Mouse (Mus musculus): ENCODE data around the gene Lrfn3. TPM values are rescaled to one million over a fixed set of nuclear protein-coding genes. Genes with fewer than 3 reads are reported as not detected.
A peak's percentile ranks its signal among the peaks of the same experiment; 100 is the strongest.

Gene Lrfn3
- 2.5 and 3.0 TPM in 2 replicates for polyA plus RNA-seq (2015; fragmentation: Nextera tagmentation; extraction: Ambion mirVana)

DNA sequence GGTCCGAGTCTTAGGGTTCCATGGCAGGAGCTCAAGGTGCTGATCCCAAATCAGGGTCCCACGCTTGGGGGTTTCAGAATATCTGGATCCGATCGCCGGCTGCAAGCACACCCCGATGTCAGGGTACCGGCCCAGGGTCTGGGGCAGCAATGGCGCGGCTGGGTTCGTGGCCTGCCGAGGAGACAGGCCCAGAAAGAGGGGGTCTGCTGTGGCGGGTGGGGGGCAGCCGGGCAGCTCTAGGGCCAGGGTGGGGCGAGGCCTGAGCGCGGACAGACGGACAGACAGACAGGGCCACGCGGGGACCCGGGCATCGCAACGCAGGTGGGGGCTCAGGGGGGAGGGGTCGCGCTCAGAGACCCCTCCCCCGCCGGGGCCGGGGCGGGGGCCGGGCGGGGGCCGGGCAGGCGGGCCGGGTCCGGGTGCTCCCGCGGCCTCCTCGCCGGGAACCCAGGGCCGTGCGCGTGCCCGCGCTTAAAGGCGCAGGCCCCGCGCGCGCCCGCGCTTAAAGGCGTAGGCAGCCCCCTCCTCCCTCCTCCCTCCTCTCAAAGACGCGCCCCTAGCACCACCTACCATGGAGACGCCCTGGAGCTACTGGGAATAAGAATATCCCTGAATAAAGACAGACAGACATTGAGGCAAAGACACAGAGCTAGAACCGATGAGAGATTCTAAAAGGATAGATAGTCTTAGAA, at the start of gene Lrfn3:
Gene Lrfn3 (minus strand): TSS at position 121 of the 692 bp plus-strand sequence.
- ATAC-seq, result peak; percentile 54
- no peak within 1 kb of the TSS; the same call in 1 of the 2 replicates for H3K27ac ChIP-seq (ENCODE audit: low read length)
- WGBS, result 1% methylated on average over 43 of the region's 55 CpGs
- peak within 1 kb of the TSS; percentile 89 for H3K4me2 ChIP-seq (ENCODE audit: low read depth, low read length)
- no peaks in the 10 kb centered on the region for H3K9me3 ChIP-seq (ENCODE audit: control insufficient read depth, low read length)
- H3K36me3 ChIP-seq (ENCODE audit: control insufficient read depth, insufficient read depth, low read length), result no peaks in the 10 kb centered on the region
- no peaks in the 10 kb centered on the region for H3K27me3 ChIP-seq (replicated peaks; ENCODE audit: control insufficient read depth, insufficient read depth, low read length)
- peaks cover 33% of the 10 kb centered on the region for H3K4me1 ChIP-seq (ENCODE audit: control insufficient read depth, insufficient read depth, low read length)
- peak within 1 kb of the TSS; percentile 67 for H3K4me3 ChIP-seq (ENCODE audit: low read length)
- peak within 1 kb of the TSS; percentile 82 for H3K9ac ChIP-seq (ENCODE audit: low read depth, low read length)

GRCm38 (mm10) chr7:30411023-30411422, 48.5 kb upstream of the Lrfn3 start:
- 82% methylated on average over 3 of the region's 3 CpGs for WGBS
- H3K27ac ChIP-seq (ENCODE audit: low read length), result no peak overlapping the region
- no peak overlapping the region for H3K9ac ChIP-seq (ENCODE audit: low read depth, low read length)
- H3K27me3 ChIP-seq (replicated peaks; ENCODE audit: control insufficient read depth, insufficient read depth, low read length), result no peaks in the 10 kb centered on the region
- no peaks in the 10 kb centered on the region for H3K36me3 ChIP-seq (ENCODE audit: control insufficient read depth, insufficient read depth, low read length)
- no peaks in the 10 kb centered on the region for H3K9me3 ChIP-seq (ENCODE audit: control insufficient read depth, low read length)
- H3K4me1 ChIP-seq (ENCODE audit: control insufficient read depth, insufficient read depth, low read length), result no peaks in the 10 kb centered on the region
- ATAC-seq, result no peak
- no peak overlapping the region for H3K4me3 ChIP-seq (ENCODE audit: low read length)
- no peak overlapping the region for H3K4me2 ChIP-seq (ENCODE audit: low read depth, low read length)

GRCm38 (mm10) chr7:30409789-30410188, 47.2 kb upstream of the Lrfn3 start:
- ATAC-seq, result no peak
- no peak overlapping the region for H3K4me2 ChIP-seq (ENCODE audit: low read depth, low read length)
- no peaks in the 10 kb centered on the region for H3K36me3 ChIP-seq (ENCODE audit: control insufficient read depth, insufficient read depth, low read length)
- no peaks in the 10 kb centered on the region for H3K9me3 ChIP-seq (ENCODE audit: control insufficient read depth, low read length)
- WGBS, result 48% methylated on average over 2 of the region's 2 CpGs
- no peak overlapping the region for H3K4me3 ChIP-seq (ENCODE audit: low read length)
- no peak overlapping the region for H3K27ac ChIP-seq (ENCODE audit: low read length)
- no peaks in the 10 kb centered on the region for H3K27me3 ChIP-seq (replicated peaks; ENCODE audit: control insufficient read depth, insufficient read depth, low read length)
- H3K9ac ChIP-seq (ENCODE audit: low read depth, low read length), result no peak overlapping the region
- H3K4me1 ChIP-seq (ENCODE audit: control insufficient read depth, insufficient read depth, low read length), result no peaks in the 10 kb centered on the region

DNA sequence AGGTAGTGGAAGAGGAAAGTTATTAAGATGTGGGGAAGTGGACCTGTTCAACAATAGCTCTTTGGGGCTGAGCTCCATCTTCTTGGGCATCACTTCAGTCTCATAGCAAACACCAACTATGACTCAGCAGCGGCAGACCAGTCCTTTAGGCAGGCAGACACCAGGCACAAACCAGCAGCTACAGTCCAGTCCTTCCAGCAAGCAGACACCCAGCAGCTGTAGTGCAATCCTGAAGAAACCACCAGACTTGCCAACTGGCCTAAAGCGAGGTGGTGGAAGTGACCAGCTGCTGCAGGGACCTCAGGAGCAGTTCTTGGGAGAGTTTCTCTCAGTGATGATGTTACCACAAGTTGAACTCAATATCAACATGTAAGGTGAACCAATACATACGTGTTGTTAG, 46.1 kb upstream of the Lrfn3 start:
- Histone ChIP-seq H3K9ac (ENCODE audit: low read depth, low read length) (no peak overlapping the region), H3K27ac (ENCODE audit: low read length) (no peak overlapping the region), H3K9me3 (ENCODE audit: control insufficient read depth, low read length) (no peaks in the 10 kb centered on the region), H3K27me3 (replicated peaks; ENCODE audit: control insufficient read depth, insufficient read depth, low read length) (no peaks in the 10 kb centered on the region), H3K4me1 (ENCODE audit: control insufficient read depth, insufficient read depth, low read length) (no peaks in the 10 kb centered on the region), H3K36me3 (ENCODE audit: control insufficient read depth, insufficient read depth, low read length) (no peaks in the 10 kb centered on the region), H3K4me2 (ENCODE audit: low read depth, low read length) (no peak overlapping the region), H3K4me3 (ENCODE audit: low read length) (no peak overlapping the region)
- WGBS, result 81% methylated on average over 3 of the region's 3 CpGs
- ATAC-seq, result no peak

DNA sequence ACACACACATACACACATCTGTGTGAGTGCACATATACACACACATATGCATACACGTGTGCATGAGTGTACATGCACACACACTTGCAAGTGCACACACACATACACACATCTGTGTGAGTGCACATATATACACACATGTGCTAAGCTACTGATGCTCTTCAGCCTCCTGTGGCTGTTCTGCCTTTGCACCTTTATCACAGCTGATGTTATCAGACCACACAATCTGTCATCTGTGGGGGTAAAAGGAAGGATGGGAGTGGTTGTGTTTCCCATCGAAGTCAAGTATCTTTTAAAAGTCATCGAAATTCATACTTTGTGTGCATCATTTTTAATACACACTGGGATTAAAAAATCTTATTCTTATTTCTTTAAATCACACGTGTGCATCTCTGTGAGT, 39.8 kb upstream of the Lrfn3 start:
- H3K9ac ChIP-seq (ENCODE audit: low read depth, low read length), result no peak overlapping the region
- no peak overlapping the region for H3K4me2 ChIP-seq (ENCODE audit: low read depth, low read length)
- no peaks in the 10 kb centered on the region for H3K9me3 ChIP-seq (ENCODE audit: control insufficient read depth, low read length)
- no peak for ATAC-seq
- H3K27ac ChIP-seq (ENCODE audit: low read length), result no peak overlapping the region
- H3K27me3 ChIP-seq (replicated peaks; ENCODE audit: control insufficient read depth, insufficient read depth, low read length), result no peaks in the 10 kb centered on the region
- H3K4me3 ChIP-seq (ENCODE audit: low read length), result no peak overlapping the region
- no peaks in the 10 kb centered on the region for H3K36me3 ChIP-seq (ENCODE audit: control insufficient read depth, insufficient read depth, low read length)
- 0 out of 2 replicates have a peak, but pooled peaks cover 2% of the 10 kb centered on the region for H3K4me1 ChIP-seq (ENCODE audit: control insufficient read depth, insufficient read depth, low read length)
- 72% methylated on average over 4 of the region's 4 CpGs for WGBS

- Histone ChIP-seq H3K4me1 (ENCODE audit: control insufficient read depth, insufficient read depth, low read length) (0 out of 2 replicates have a peak, but pooled peaks cover 2% of the 10 kb centered on the region), H3K36me3 (ENCODE audit: control insufficient read depth, insufficient read depth, low read length) (no peaks in the 10 kb centered on the region), H3K27ac (ENCODE audit: low read length) (no peak overlapping the region), H3K4me2 (ENCODE audit: low read depth, low read length) (no peak overlapping the region), H3K4me3 (ENCODE audit: low read length) (no peak overlapping the region), H3K9me3 (ENCODE audit: control insufficient read depth, low read length) (no peaks in the 10 kb centered on the region), H3K9ac (ENCODE audit: low read depth, low read length) (no peak overlapping the region), H3K27me3 (replicated peaks; ENCODE audit: control insufficient read depth, insufficient read depth, low read length) (no peaks in the 10 kb centered on the region)
- no peak for ATAC-seq
- WGBS, result 48% methylated on average over 7 of the region's 7 CpGs
Observed at GRCm38 (mm10) chr7:30399671-30400070, 37.1 kb upstream of the Lrfn3 start.

DNA sequence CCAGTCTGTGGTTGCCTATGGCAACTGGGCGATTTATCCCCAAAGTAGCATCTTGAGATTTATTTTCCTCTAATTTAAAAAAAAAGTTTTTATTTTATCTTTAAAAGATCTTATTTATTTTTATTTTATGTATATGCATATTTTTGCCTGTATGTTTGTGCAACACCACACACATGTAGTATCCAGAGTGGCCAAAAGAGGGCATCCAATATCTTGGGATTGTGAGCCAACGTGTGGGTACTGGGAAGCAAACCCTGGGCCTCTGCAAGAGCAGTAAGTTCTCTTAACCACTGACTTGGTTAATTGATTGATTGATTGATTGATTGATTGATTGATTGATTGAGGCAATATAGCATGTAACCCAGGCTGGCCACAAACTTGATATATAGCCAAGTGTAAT, 32.3 kb upstream of the Lrfn3 start:
- WGBS, result 37% methylated on average over 2 of the region's 2 CpGs

GRCm38 (mm10) chr7:30394379-30394778, 31.8 kb upstream of the Lrfn3 start:
- 58% methylated on average over 11 of the region's 11 CpGs for WGBS

More for the DNA sequence above, 32.3 kb upstream of the Lrfn3 start:
- ATAC-seq, result no peak
- no peaks in the 10 kb centered on the region for H3K9me3 ChIP-seq (ENCODE audit: control insufficient read depth, low read length)
- no peak overlapping the region for H3K27ac ChIP-seq (ENCODE audit: low read length)
- no peaks in the 10 kb centered on the region for H3K27me3 ChIP-seq (replicated peaks; ENCODE audit: control insufficient read depth, insufficient read depth, low read length)
- H3K36me3 ChIP-seq (ENCODE audit: control insufficient read depth, insufficient read depth, low read length), result no peaks in the 10 kb centered on the region
- no peak overlapping the region for H3K4me3 ChIP-seq (ENCODE audit: low read length)
- no peak overlapping the region for H3K4me2 ChIP-seq (ENCODE audit: low read depth, low read length)
- 0 out of 2 replicates have a peak, but pooled peaks cover 2% of the 10 kb centered on the region for H3K4me1 ChIP-seq (ENCODE audit: control insufficient read depth, insufficient read depth, low read length)
- no peak overlapping the region for H3K9ac ChIP-seq (ENCODE audit: low read depth, low read length)

DNA sequence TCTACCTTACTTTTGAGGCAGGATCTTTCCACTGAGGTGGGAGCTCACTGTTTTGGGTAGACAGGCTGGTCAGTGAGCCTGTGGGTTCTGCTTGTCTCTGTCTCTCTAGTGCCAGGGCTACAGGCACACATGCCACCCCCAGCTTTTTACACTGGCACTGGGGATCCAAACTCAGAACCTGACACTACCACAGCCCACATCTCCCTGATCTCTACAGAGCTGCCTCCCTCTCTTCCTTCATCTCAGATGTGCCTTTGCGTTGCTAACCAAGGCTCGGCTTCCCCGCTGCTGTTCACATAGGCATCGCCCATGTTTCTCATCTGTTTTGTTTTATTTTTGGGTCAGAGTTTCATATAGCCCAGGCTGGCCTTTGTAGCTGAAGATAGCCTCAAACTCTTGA, 31.1 kb upstream of the Lrfn3 start:
- H3K36me3 ChIP-seq (ENCODE audit: control insufficient read depth, insufficient read depth, low read length), result no peaks in the 10 kb centered on the region
- no peak for ATAC-seq
- no peaks in the 10 kb centered on the region for H3K27me3 ChIP-seq (replicated peaks; ENCODE audit: control insufficient read depth, insufficient read depth, low read length)
- no peak overlapping the region for H3K4me3 ChIP-seq (ENCODE audit: low read length)
- 81% methylated on average over 4 of the region's 4 CpGs for WGBS
- no peaks in the 10 kb centered on the region for H3K9me3 ChIP-seq (ENCODE audit: control insufficient read depth, low read length)
- no peaks in the 10 kb centered on the region for H3K4me1 ChIP-seq (ENCODE audit: control insufficient read depth, insufficient read depth, low read length)
- no peak overlapping the region for H3K4me2 ChIP-seq (ENCODE audit: low read depth, low read length)
- no peak overlapping the region for H3K9ac ChIP-seq (ENCODE audit: low read depth, low read length)
- peak overlapping the region; percentile 24; the same call in 1 of the 2 replicates for H3K27ac ChIP-seq (ENCODE audit: low read length)

More at GRCm38 (mm10) chr7:30394379-30394778, 31.8 kb upstream of the Lrfn3 start:
- no peaks in the 10 kb centered on the region for H3K9me3 ChIP-seq (ENCODE audit: control insufficient read depth, low read length)
- H3K36me3 ChIP-seq (ENCODE audit: control insufficient read depth, insufficient read depth, low read length), result no peaks in the 10 kb centered on the region
- H3K4me1 ChIP-seq (ENCODE audit: control insufficient read depth, insufficient read depth, low read length), result no peaks in the 10 kb centered on the region
- no peak for ATAC-seq
- H3K9ac ChIP-seq (ENCODE audit: low read depth, low read length), result no peak overlapping the region
- H3K27ac ChIP-seq (ENCODE audit: low read length), result peak overlapping the region; percentile 24; the same call in 1 of the 2 replicates
- no peak overlapping the region for H3K4me2 ChIP-seq (ENCODE audit: low read depth, low read length)
- H3K4me3 ChIP-seq (ENCODE audit: low read length), result no peak overlapping the region
- no peaks in the 10 kb centered on the region for H3K27me3 ChIP-seq (replicated peaks; ENCODE audit: control insufficient read depth, insufficient read depth, low read length)
